Mouse (Mus musculus): ENCODE results near the gene Rraga.

Gene Rraga

GRCm38 (mm10) chr4:86575283-86575983, at the start of gene Rraga:
Gene Rraga (plus strand): TSS chr4:86575668.
- peak; percentile 92 to 93 for DNase-seq (ENCODE audit: low spot score in 2 of 2)

GRCm38 (mm10) chr4:86527162-86528136, 48.0 kb upstream of the Rraga start:
- DNase-seq (ENCODE audit: low spot score in 2 of 2) = no peak

DNA sequence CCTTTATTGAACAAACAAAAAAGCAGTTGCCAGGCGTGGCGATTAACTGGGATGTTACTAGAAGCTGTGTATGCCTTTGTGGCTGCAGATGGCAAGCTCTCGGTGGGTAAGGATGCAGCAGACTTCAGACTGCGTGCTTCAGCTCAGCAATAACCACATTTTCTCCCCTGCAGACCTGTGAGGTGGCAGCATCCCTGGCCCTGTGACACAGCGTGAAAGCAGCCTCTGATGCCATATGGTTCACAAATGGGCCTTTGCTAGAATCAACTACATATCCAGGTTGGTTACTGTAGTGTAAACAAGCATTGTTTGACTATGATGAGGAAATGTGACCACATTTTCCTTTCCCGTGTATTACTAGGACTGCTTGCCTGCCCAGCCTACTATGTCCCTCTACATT, 46.3 kb upstream of the Rraga start:
- no peak for DNase-seq (ENCODE audit: low spot score in 2 of 2)

DNA sequence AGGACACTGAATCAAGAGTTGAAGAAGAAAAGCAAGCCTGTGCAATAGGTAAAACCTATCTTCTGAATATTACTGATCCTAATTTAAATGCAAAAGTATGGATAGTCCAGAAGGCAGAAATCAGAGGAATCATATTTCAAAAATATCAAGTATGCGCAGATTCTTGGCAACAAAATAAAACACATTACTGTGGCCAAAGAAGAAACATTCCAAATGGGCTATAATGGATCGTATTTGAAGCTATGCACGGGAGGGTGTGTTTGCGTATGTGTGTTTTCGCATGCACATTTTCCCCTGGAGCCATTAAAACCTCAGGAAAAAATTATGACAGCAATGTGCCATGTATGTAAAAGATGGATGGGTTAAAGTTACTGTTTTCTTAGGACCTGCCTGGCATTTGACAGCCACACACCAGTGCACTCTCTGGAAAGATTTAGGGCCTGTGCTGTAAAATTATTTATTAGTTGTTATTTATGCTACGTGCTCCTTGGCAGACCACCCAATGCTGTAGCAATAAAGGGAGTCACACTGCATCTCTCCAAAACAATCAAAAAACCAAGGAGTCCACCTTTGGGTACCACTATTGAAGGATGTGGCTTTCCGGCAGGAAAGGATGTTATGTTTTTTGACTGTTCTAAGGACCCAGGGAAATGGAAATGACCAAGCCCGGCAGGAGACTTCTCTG, 41.9 kb upstream of the Rraga start:
- no peak for DNase-seq (ENCODE audit: low spot score in 2 of 2)

DNA sequence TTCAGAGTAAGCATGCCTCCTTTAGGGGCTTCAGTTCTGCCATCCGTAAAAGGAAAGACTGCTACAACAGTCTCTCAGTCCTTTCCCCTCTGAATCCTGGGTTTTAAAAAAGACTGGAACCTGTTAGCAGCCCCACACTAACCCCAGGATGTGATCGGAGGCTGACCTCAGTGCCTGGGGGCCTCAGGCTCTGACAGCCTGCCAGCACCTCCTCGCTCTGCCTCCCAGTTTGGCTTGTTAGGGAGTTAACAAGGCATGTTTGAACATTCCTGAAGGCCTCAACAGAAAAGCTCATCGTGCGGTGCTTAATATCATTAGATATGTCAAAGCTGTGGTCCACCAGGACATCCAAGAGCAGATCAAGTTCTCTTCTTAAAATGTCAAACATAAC, 41.4 kb upstream of the Rraga start:
- no peak for DNase-seq (ENCODE audit: low spot score in 2 of 2)

DNA sequence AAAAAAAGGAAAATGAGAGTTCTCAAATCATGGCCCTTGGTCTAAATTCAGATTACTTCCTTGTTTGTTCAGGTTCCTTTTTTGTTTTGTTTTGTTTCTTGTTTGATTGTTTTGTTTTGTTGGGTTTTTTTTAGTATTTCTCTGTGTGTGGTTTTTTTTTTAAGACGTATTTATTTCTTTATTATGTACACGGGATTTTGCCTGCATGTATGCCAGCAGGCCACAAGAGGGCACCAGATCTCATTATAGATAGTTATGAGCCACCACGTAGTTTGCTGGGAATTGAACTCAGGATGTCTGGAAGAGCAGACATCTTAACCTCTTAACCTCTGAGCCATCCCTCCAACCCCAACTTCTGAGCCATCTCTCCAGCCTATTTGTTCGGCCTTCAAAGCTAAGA, 37.5 kb upstream of the Rraga start:
- no peak for DNase-seq (ENCODE audit: low spot score in 2 of 2)

GRCm38 (mm10) chr4:86538936-86539335, 36.5 kb upstream of the Rraga start:
- no peak for DNase-seq (ENCODE audit: low spot score in 2 of 2)

DNA sequence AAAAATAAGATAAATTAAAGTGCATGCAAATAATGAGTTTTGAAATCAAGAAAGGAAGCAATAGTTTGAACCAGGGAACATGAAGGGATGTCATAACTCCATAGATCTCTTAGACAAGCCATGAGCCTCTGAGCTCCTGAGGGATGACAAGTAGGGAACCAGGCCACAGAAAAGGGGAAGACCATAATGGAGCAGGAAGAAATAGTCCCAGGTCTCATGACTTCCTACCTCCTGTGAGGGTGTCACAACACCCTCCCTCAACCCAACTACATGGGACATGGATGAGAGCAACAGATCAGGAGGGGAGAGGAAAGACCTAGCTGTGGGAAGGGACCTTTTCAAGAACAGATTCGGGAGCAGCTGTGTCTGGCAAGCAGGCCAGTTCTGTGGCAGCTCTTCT, 33.9 kb upstream of the Rraga start:
- no peak for DNase-seq (ENCODE audit: low spot score in 2 of 2)

GRCm38 (mm10) chr4:86543999-86544398, 31.5 kb upstream of the Rraga start:
- DNase-seq (ENCODE audit: low spot score in 2 of 2) = no peak

DNA sequence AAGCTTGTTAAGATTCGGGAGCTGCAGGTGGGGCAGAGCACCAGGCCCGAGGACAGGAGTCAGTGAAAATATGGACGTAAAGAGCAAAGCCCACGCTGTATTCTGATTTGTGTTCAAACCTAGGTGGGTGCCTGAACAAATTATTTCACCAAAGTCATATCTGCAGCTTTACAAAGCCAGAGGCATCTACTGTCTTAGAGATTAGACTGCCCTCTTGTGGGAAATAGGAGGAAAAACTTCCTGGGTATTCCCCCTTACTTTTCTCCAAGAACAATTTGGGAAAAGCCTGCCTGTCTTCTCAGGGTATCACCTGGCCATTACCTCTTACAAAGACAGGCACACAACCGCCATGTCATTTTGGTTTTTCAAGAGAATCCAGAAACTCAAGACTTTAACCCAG, 29.9 kb upstream of the Rraga start:
- DNase-seq (ENCODE audit: low spot score in 2 of 2) = no peak

- DNase-seq (ENCODE audit: low spot score in 2 of 2) = no peak
These were observed 27.1 kb upstream of the Rraga start for GRCm38 (mm10) chr4:86548332-86548731.

DNA sequence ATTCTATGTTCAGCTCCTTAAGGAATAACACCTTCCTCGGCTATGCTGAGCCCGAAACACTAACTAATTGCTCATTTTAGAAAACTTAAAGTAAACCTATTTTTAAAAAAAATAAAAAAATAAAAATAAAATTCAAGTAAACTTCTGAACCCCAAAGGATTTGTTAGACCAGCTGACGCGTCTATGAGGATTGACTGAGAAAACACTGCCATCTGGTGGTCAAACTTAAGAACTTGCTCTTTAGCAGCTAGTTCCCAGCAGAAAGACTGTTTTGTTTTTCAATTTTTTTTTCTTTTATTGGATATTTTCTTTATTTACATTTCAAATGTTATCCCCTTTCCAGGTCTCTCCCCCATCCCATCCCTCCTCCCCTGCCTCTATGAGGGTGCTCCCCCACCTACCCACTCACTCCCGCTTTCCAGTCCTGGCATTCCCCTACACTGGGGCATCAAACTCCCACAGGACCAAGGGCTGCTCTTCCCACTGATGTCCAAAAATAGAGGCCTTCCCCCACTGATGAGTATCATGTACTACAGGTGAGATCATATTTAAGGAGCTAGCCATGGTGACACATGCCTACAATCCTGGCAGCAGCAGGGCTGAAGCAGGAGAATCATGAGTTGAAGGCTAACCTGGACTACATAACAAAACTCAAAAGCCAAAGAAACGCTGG, 20.3 kb upstream of the Rraga start:
- DNase-seq (ENCODE audit: low spot score in 2 of 2) = no peak

DNA sequence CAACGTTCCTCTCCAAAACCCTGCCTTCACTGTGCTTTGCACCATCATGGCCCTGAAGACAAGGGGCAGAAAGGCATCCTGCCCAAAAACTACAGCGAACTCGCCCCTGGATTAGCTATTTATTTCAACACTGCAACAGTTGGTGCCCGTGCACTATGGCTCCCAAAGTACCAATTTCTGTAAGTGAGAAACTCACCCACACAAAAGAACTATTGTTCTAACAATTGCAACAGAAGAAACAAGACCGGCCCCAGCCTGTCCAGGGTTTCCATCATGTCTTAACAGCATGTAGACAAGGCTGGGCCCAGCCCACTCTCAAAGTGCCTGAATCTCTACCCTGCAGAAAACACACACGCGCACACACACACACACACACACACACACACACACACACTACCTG, 18.1 kb upstream of the Rraga start:
- no peak for DNase-seq (ENCODE audit: low spot score in 2 of 2)

DNA sequence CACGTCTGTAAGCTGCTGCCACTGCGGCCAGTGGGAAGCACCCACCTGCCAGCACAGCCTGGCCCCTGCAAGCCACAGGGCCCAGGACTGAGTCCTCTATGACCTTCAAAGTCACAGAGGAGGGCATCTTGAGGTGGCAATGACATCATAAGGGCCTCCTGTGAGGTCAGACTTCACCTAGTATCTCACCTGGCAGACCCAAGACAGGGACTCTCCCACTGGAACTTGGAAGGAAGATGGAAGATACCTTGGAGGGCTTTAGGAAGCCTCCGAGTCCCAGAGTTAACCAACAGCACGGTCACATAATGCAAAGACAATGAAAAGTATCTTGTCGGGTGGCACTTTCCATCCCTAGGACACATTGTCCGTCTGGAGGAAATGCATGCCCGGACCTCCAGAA, 17.2 kb upstream of the Rraga start, which contains the start of gene Saxo1:
TSS of gene Saxo1 (minus strand) at position 101 of the 400 bp plus-strand sequence.
- no peak for DNase-seq (ENCODE audit: low spot score in 2 of 2)

DNA sequence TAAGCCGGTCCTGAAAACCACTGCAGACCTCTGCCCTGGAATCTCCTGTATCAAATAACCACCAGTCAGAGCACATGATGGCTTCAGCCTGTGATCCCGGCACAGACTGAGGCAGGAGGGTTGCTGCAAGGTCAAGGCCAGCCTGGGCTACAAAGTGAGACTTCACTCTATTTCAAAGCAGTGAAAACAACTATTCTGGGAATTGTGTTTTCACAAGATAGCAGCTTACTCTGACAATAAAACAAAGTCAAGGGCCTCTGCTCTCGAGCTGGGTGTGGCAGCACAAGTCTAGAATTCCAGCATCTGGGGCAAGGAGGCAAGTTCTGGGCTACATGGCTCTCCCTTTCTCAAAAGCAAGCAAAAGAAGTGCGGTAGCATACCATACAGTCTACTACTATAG, 16.5 kb upstream of the Rraga start:
- DNase-seq (ENCODE audit: low spot score in 2 of 2) = no peak

- DNase-seq (ENCODE audit: low spot score in 2 of 2) = no peak
These were observed 14.4 kb upstream of the Rraga start for GRCm38 (mm10) chr4:86561061-86561460.

- DNase-seq (ENCODE audit: low spot score in 2 of 2) = no peak
These were observed 557 bp upstream of the Rraga start for GRCm38 (mm10) chr4:86574939-86575282.

DNA sequence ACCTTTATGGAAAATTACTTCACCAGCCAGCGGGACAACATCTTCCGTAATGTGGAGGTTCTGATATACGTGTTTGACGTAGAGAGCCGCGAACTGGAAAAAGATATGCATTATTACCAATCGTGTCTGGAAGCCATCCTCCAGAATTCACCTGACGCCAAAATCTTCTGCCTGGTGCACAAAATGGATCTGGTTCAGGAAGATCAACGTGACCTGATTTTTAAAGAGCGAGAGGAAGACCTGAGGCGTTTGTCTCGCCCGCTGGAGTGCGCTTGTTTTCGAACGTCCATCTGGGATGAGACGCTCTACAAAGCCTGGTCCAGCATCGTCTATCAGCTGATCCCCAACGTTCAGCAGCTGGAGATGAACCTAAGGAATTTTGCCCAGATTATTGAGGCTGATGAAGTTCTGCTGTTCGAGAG, 663 bp downstream of the Rraga start:
- DNase-seq (ENCODE audit: low spot score in 2 of 2) = peak in 1 of 2 experiments; percentile 23

DNA sequence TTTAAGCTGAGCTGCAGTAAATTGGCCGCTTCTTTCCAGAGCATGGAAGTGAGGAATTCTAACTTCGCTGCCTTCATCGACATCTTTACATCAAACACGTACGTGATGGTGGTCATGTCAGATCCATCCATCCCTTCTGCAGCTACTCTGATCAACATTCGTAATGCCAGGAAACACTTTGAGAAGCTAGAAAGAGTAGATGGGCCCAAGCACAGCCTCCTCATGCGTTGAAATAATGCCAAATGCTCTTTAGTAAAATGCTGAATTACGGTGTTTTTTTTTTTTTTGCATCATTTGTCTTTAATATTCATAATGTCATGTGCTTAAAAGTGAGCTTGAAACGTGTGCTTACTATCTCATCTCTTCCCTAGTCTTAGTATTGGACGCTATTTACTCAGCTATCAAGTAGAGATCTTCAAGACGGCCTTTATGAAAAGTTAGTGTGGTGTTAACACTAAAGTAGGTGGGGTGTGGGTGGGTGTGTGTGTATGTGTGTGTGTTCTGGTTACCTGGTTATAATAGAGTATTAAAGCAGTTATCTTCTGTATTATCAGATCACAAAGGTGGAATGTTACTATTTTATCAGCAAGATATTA, 1.3 kb downstream of the Rraga start:
- DNase-seq (ENCODE audit: low spot score in 2 of 2) = no peak

DNA sequence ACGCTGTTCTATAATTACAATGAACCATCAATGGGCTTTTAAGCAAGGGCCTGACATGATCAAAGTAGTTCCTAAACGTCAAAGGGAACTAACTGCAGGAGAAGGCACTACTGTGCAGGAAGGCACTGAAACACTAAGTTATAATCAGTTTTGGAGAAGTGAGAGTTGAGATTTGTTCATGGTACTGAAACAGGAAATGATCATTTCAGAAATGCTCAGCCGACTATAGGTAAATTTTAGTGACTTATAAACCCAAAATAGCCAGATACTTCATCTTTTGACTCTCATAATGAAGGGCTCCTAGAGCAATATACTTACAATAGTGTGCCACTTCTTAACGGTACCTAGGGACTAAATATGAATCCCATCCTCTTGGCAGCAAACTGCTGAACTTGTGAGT, 4.6 kb downstream of the Rraga start:
- no peak for DNase-seq (ENCODE audit: low spot score in 2 of 2)

DNA sequence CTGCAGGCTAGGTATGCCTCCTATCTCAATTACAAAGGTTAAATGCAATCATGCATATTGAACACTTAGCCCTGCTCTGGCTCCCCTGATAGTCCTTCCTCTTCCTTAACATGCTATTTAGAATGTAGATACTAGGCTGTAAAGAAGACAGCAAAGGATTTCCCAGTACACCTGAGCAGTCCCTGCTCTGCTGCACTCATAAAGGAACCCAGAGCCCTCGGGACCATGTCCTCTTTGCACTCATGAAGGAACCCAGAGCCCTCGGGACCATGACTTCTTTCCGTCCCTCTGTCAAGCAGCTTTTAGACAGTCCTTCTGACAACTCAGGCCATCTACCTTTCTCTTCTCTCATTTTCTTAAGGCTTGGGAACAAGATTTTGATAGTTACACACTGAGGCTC, 5.1 kb downstream of the Rraga start:
- DNase-seq (ENCODE audit: low spot score in 2 of 2) = no peak

All from right cerebral cortex, postnatal 36 days (tissue).